32 mouse cellular contexts compared by ENCODE assay signal in the genomic region with DNA sequence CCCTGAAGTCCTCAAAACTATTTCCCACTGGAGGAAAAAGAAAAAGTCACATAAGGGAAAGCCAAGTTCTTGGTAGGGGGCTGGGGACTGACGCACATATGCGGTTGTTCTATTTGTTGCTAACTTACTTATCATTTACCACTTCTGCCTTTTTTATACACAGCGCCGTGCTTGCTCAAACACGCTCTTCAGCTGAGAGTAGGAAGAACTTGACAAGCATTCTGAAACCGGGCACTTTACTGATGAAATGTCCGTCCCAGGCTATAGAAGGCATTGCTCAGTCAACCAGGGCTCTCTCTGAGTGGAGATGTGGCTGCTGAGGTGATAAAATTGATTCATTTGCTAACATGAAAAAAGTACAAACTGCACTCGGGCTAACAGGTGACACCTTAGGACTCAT. TPM values are rescaled to one million over a fixed set of nuclear protein-coding genes. Genes with fewer than 3 reads are reported as not detected.
"Had no signal": no experiment of that assay in that cellular context is flagged by ENCODE, and none has a peak within 500 bp of the region (broad histone marks: within the 10 kb centered on the region; RNA-seq: fewer than 3 reads in every experiment).

No protein-coding gene starts in this region.

- ATAC-seq: hindbrain, embryonic 16.5 days; inflammation-experienced regulatory T-cells, adult 6 months; intestine, embryonic 15.5 days; intestine, postnatal 0 days had no signal

- H3K4me2 ChIP-seq: heart, embryonic 11.5 days; heart, embryonic 13.5 days; heart, embryonic 15.5 days; hindbrain, embryonic 12.5 days; hindbrain, embryonic 14.5 days; intestine, embryonic 15.5 days; limb, embryonic 12.5 days had no signal

- H3K4me3 ChIP-seq: gastrocnemius, adult 2 months; heart, adult 2 months; heart, embryonic 13.5 days; heart, embryonic 15.5 days; hindbrain, embryonic 10.5 days; hindbrain, embryonic 12.5 days; intestine, embryonic 15.5 days; layer of hippocampus, adult 2 months; left cerebral cortex, adult 2 months; limb, embryonic 10.5 days; limb, embryonic 12.5 days had no signal

- H3K36me3 ChIP-seq: heart, embryonic 13.5 days; heart, embryonic 15.5 days; hindbrain, embryonic 10.5 days; hindbrain, embryonic 12.5 days; intestine, embryonic 15.5 days; limb, embryonic 10.5 days; limb, embryonic 12.5 days had no signal

- H3K4me1 ChIP-seq: heart, embryonic 13.5 days; heart, embryonic 15.5 days; hindbrain, embryonic 10.5 days; hindbrain, embryonic 12.5 days; intestine, embryonic 15.5 days; limb, embryonic 10.5 days; limb, embryonic 12.5 days had no signal

- H3K27me3 ChIP-seq: heart, embryonic 13.5 days; heart, embryonic 15.5 days; hindbrain, embryonic 12.5 days; intestine, embryonic 15.5 days; limb, embryonic 12.5 days had no signal

- H3K27ac ChIP-seq: gastrocnemius, adult 2 months; heart, adult 2 months; heart, embryonic 13.5 days; heart, embryonic 15.5 days; hindbrain, embryonic 10.5 days; hindbrain, embryonic 12.5 days; hindbrain, embryonic 14.5 days; intestine, embryonic 15.5 days; layer of hippocampus, adult 2 months; left cerebral cortex, adult 2 months; limb, embryonic 10.5 days; limb, embryonic 12.5 days had no signal

- H3K9me3 ChIP-seq: heart, embryonic 13.5 days; heart, embryonic 15.5 days; hindbrain, embryonic 10.5 days; hindbrain, embryonic 12.5 days; intestine, embryonic 15.5 days; limb, embryonic 10.5 days; limb, embryonic 12.5 days had no signal

- H3K9ac ChIP-seq: heart, embryonic 13.5 days; heart, embryonic 15.5 days; hindbrain, embryonic 12.5 days; hindbrain, embryonic 14.5 days; intestine, embryonic 15.5 days; limb, embryonic 12.5 days had no signal

- DNase-seq: gastrocnemius, adult 2 months; gastrocnemius, postnatal 10 days; gastrocnemius, postnatal 25 days; heart, adult 11 months; heart, adult 2 months; heart, postnatal 4 days; kidney, adult 18-20 months; kidney, postnatal 10 days; kidney, postnatal 25 days; kidney, postnatal 4 days had no signal

RNA-seq across cellular contexts. Expression of a gene that starts 9.0 kb away (rescaled TPM):
- total RNA-seq: gastrocnemius, adult 2 months; gastrocnemius, postnatal 10 days; gastrocnemius, postnatal 25 days; gastrocnemius, postnatal 4 days; heart, adult 2 months; heart, postnatal 25 days; heart, postnatal 4 days; layer of hippocampus, adult 2 months; layer of hippocampus, postnatal 10 days; layer of hippocampus, postnatal 25 days; left cerebral cortex, adult 2 months had no signal
- polyA plus RNA-seq: heart, embryonic 11.5 days; heart, embryonic 15.5 days; heart, postnatal 0 days; hindbrain, embryonic 14.5 days; inflammation-experienced regulatory T-cells, adult 6 months; intestine, postnatal 0 days; kidney, embryonic 14.5 days; kidney, embryonic 16.5 days; limb, embryonic 14.5 days had no signal
